Comparison of ENCODE assay signal across 8 mouse cellular contexts in genomic region chrX:101428785-101429141, GRCm38 (mm10). TPM values are rescaled to one million over a fixed set of nuclear protein-coding genes. Genes with fewer than 3 reads are reported as not detected.
A peak's percentile ranks its signal among the peaks of the same experiment; 100 is the strongest.
DNase-seq lines count a peak whose midpoint lies in the region; ATAC-seq and TF ChIP-seq lines count a peak whose summit lies in the region.

No protein-coding gene starts in this region.

- H3K36me3 ChIP-seq in heart, embryonic 10.5 days: peaks cover 16% of the 10 kb centered on the region
- H3K36me3 ChIP-seq in testis, adult 2 months (ENCODE audit: control insufficient read depth, insufficient read depth, low read length): no peaks in the 10 kb centered on the region
- peaks cover 5% of the 10 kb centered on the region; the same call in 1 of the 2 replicates for H3K36me3 ChIP-seq in heart, embryonic 16.5 days (ENCODE audit: control insufficient read depth, insufficient read depth)
- no peaks in the 10 kb centered on the region for H3K36me3 ChIP-seq in macrophage (ENCODE audit: inconsistent target)

- peak overlapping the region; percentile 94 for H3K27ac ChIP-seq in heart, embryonic 10.5 days
- peak overlapping the region; percentile 90 for H3K27ac ChIP-seq in testis, adult 2 months (ENCODE audit: control insufficient read depth, insufficient read depth, low read depth, low read length)
- H3K27ac ChIP-seq in heart, embryonic 16.5 days (ENCODE audit: low read length): peak overlapping the region; percentile 90
- H3K27ac ChIP-seq in macrophage: peak overlapping the region; percentile 89

- TF ChIP-seq CTCF in testis, adult 2 months (IDR thresholded peaks at IDR 0.05; ENCODE audit: control insufficient read depth, insufficient read depth, insufficient replicate concordance, low read depth, low read length): no peak

- 27% methylated on average over 7 of the region's 7 CpGs for WGBS in heart, embryonic 10.5 days
- 29% methylated on average over 7 of the region's 7 CpGs for WGBS in heart, embryonic 16.5 days
- WGBS in macrophage (ENCODE audit: missing documents): 40% methylated on average over 7 of the region's 7 CpGs

- no peak for DNase-seq in heart, embryonic 10.5 days (ENCODE audit: low spot score)
- DNase-seq in heart, postnatal 10 days: no peak
- DNase-seq in testis, postnatal 14 days (ENCODE audit: low spot score): no peak
- no peak for DNase-seq in urinary bladder, postnatal 25 days (ENCODE audit: low spot score)
- no peak for DNase-seq in gastrocnemius, postnatal 36 days

- H3K9me3 ChIP-seq in heart, embryonic 10.5 days: no peaks in the 10 kb centered on the region
- no peaks in the 10 kb centered on the region for H3K9me3 ChIP-seq in heart, embryonic 16.5 days (replicated peaks; ENCODE audit: control insufficient read depth, low read length)

- H3K9ac ChIP-seq in heart, embryonic 16.5 days (ENCODE audit: low read length): peak overlapping the region; percentile 69

- H3K27me3 ChIP-seq in heart, embryonic 10.5 days (ENCODE audit: insufficient read depth, poor library complexity, severe bottlenecking): peaks cover 7% of the 10 kb centered on the region; the same call in 1 of the 2 replicates
- no peaks in the 10 kb centered on the region for H3K27me3 ChIP-seq in testis, adult 2 months (ENCODE audit: control insufficient read depth, insufficient read depth, low read length)
- no peaks in the 10 kb centered on the region for H3K27me3 ChIP-seq in heart, embryonic 16.5 days (ENCODE audit: control insufficient read depth, insufficient read depth, low read length)

- ATAC-seq in heart, embryonic 16.5 days (replicated peaks; ENCODE audit: extremely low read depth, insufficient read depth, low FRiP score): no peak

- no peaks in the 10 kb centered on the region for H3K4me1 ChIP-seq in heart, embryonic 10.5 days
- H3K4me1 ChIP-seq in testis, adult 2 months (ENCODE audit: control insufficient read depth, insufficient read depth, low read length): no peaks in the 10 kb centered on the region; the same call in 1 of the 2 replicates
- H3K4me1 ChIP-seq in heart, embryonic 16.5 days (ENCODE audit: control insufficient read depth, insufficient read depth, low read length): no peaks in the 10 kb centered on the region; the same call in 1 of the 2 replicates

- intact Hi-C loops in heart, postnatal 10 days (cut with DNase I): loop anchor here (1.0 to 10.0 kb wide), 2 partner anchors 9 to 154 kb away; partner anchors contain the start of gene Med12
- intact Hi-C loops in gastrocnemius, postnatal 36 days (cut with DNase I): loop anchor here (5.0 kb wide), 2 partner anchors 59 to 89 kb away; no protein-coding TSS in a partner anchor

- peak overlapping the region; percentile 55 for H3K4me2 ChIP-seq in heart, embryonic 16.5 days (ENCODE audit: low read depth, low read length)

- H3K4me3 ChIP-seq in heart, embryonic 10.5 days: peak overlapping the region; percentile 71
- H3K4me3 ChIP-seq in testis, adult 2 months (ENCODE audit: control insufficient read depth, low read depth, low read length): peak overlapping the region; percentile 93; the same call in 1 of the 2 replicates
- peak overlapping the region; percentile 52 for H3K4me3 ChIP-seq in heart, embryonic 16.5 days (ENCODE audit: low read length)
- peak overlapping the region; percentile 61 for H3K4me3 ChIP-seq in macrophage (ENCODE audit: inconsistent target)

- TF ChIP-seq POLR2A in testis, adult 2 months (IDR thresholded peaks at IDR 0.05; ENCODE audit: control insufficient read depth, low read depth, low read length): no peak

- H3K79me2 ChIP-seq in macrophage (ENCODE audit: inconsistent target): peaks cover 41% of the 10 kb centered on the region

RNA-seq across cellular contexts. Expression of gene Nono, which starts 0.4 kb away (rescaled TPM):
- 350 and 419 TPM in 2 replicates for polyA plus RNA-seq in heart, embryonic 10.5 days (2016; fragmentation: Nextera tagmentation; extraction: Ambion mirVana)
- 100 to 1,000 TPM; 134 to 135 TPM for total RNA-seq in heart, postnatal 10 days (2021)
- polyA plus RNA-seq in testis, adult 2 months (2012; rRNA removed): 16.1 and 16.3 TPM in 2 replicates
- 237 and 264 TPM in 2 replicates for polyA plus RNA-seq in heart, embryonic 16.5 days (2015; fragmentation: Nextera tagmentation; extraction: Ambion mirVana)
- total RNA-seq in macrophage (2018; cell fraction: chromatin; rRNA removed): 100 to 1,000 TPM in 23 of 26 experiments, 10 to 100 TPM in 3; 66.2 to 595 (median 270) TPM
- total RNA-seq in macrophage (2018; cell fraction: cytosol; rRNA removed): 100 to 1,000 TPM; 108 to 198 (median 150) TPM
- 100 to 1,000 TPM in 21 of 26 experiments, 10 to 100 TPM in 5; 74.7 to 411 (median 200) TPM for total RNA-seq in macrophage (2018; cell fraction: nucleus; rRNA removed)
- 169 to 225 TPM (median 178 TPM) in 3 replicates for polyA plus RNA-seq in macrophage (2018)
- total RNA-seq in gastrocnemius, postnatal 36 days (2021): 10 to 100 TPM; 38.9 to 43.4 TPM

RNA-seq across cellular contexts. Expression of gene Zmym3, which starts 8.1 kb away (rescaled TPM):
- 30.3 and 31.5 TPM in 2 replicates for polyA plus RNA-seq in heart, embryonic 10.5 days (2016; fragmentation: Nextera tagmentation; extraction: Ambion mirVana)
- total RNA-seq in heart, postnatal 10 days (2021): 10 to 100 TPM; 23.7 to 31.0 TPM
- polyA plus RNA-seq in testis, adult 2 months (2012; rRNA removed): 38.6 and 43.4 TPM in 2 replicates
- 23.5 and 25.6 TPM in 2 replicates for polyA plus RNA-seq in heart, embryonic 16.5 days (2015; fragmentation: Nextera tagmentation; extraction: Ambion mirVana)
- total RNA-seq in macrophage (2018; cell fraction: chromatin; rRNA removed): 100 to 1,000 TPM in 9 of 26 experiments, 10 to 100 TPM in 16, 1 to 10 TPM in 1; 9.7 to 160 (median 76.3) TPM
- total RNA-seq in macrophage (2018; cell fraction: cytosol; rRNA removed): 10 to 100 TPM in 21 of 26 experiments, 1 to 10 TPM in 5; 5.9 to 23.0 (median 14.6) TPM
- total RNA-seq in macrophage (2018; cell fraction: nucleus; rRNA removed): 10 to 100 TPM; 10.9 to 82.0 (median 40.1) TPM
- 11.5 to 20.5 TPM (median 15.3 TPM) in 3 replicates for polyA plus RNA-seq in macrophage (2018)
- 10 to 100 TPM in 1 of 2 experiments, 1 to 10 TPM in 1; 7.0 to 11.1 TPM for total RNA-seq in gastrocnemius, postnatal 36 days (2021)

RNA-seq across cellular contexts. Expression of gene Itgb1bp2, which starts 20.1 kb away (rescaled TPM):
- 52.2 and 78.0 TPM in 2 replicates for polyA plus RNA-seq in heart, embryonic 10.5 days (2016; fragmentation: Nextera tagmentation; extraction: Ambion mirVana)
- 100 to 1,000 TPM; 180 to 204 TPM for total RNA-seq in heart, postnatal 10 days (2021)
- 0.11 TPM in 1 of 2 replicates, not detected in the other for polyA plus RNA-seq in testis, adult 2 months (2012; rRNA removed)
- polyA plus RNA-seq in heart, embryonic 16.5 days (2015; fragmentation: Nextera tagmentation; extraction: Ambion mirVana): 105 and 106 TPM in 2 replicates
- total RNA-seq in macrophage (2018; cell fraction: chromatin; rRNA removed): 10 to 100 TPM in 10 of 26 experiments, 1 to 10 TPM in 15, under 1 TPM in 1; 0.99 to 22.5 (median 9.4) TPM
- total RNA-seq in macrophage (2018; cell fraction: cytosol; rRNA removed): under 1 TPM in 11 of 26 experiments, not detected in 15; 0.10 to 0.44 (median 0.24) TPM
- 10 to 100 TPM in 2 of 26 experiments, 1 to 10 TPM in 22, under 1 TPM in 1, not detected in 1; 0.92 to 15.4 (median 4.5) TPM for total RNA-seq in macrophage (2018; cell fraction: nucleus; rRNA removed)
- 0.35 TPM in 1 of 3 replicates, not detected in the others for polyA plus RNA-seq in macrophage (2018)
- 100 to 1,000 TPM; 211 to 226 TPM for total RNA-seq in gastrocnemius, postnatal 36 days (2021)

RNA-seq across cellular contexts. Expression of gene Gjb1, which starts 52.6 kb away (rescaled TPM):
- polyA plus RNA-seq in heart, embryonic 10.5 days (2016; fragmentation: Nextera tagmentation; extraction: Ambion mirVana): 0.43 and 6.9 TPM in 2 replicates
- not detected for total RNA-seq in heart, postnatal 10 days (2021)
- 0.69 TPM in 1 of 2 replicates, not detected in the other for polyA plus RNA-seq in testis, adult 2 months (2012; rRNA removed)
- polyA plus RNA-seq in heart, embryonic 16.5 days (2015; fragmentation: Nextera tagmentation; extraction: Ambion mirVana): 0.10 and 0.60 TPM in 2 replicates
- total RNA-seq in macrophage (2018; cell fraction: chromatin; rRNA removed): not detected
- total RNA-seq in macrophage (2018; cell fraction: cytosol; rRNA removed): not detected
- total RNA-seq in macrophage (2018; cell fraction: nucleus; rRNA removed): not detected
- polyA plus RNA-seq in macrophage (2018): not detected in 3 replicates
- total RNA-seq in gastrocnemius, postnatal 36 days (2021): under 1 TPM; 0.28 to 0.57 TPM

Comparison
In these comparisons a context has a peak if more than half of its experiments do, and no peak if none do; other contexts are left out.
1. RNA of gene Itgb1bp2, which starts 20.1 kb away (polyA plus RNA-seq): 105 to 106 TPM in heart, embryonic 16.5 days and 52.2 to 78.0 TPM in heart, embryonic 10.5 days; 0.11 TPM in testis, adult 2 months and 0.35 TPM in macrophage; every median in the first group is over 10 times any median in the second.
2. Peak in every context shown above with its lines, with median percentiles within 50 percentile points of each other: H3K27ac ChIP-seq and H3K4me3 ChIP-seq.